Comparison of ENCODE assay signal across 8 mouse cellular contexts in genomic region chr19:3323201-3323621, GRCm38 (mm10). TPM values are rescaled to one million over a fixed set of nuclear protein-coding genes. Genes with fewer than 3 reads are reported as not detected.
DNase-seq lines count a peak whose midpoint lies in the region; ATAC-seq and TF ChIP-seq lines count a peak whose summit lies in the region.

No protein-coding gene starts in this region.

- peak; percentile 86 for DNase-seq in 416B (ENCODE audit: low read depth)
- DNase-seq in adrenal gland, postnatal 36 days, result peak; percentile 95 to 97
- peak; percentile 92 to 94 for DNase-seq in heart, adult 18-20 months
- DNase-seq in kidney, adult 18-20 months, result peak; percentile 91
- DNase-seq in liver, adult 2 months (ENCODE audit: extremely low read depth, low read depth, low spot score), result no peak
- DNase-seq in monocyte, adult 2 months (ENCODE audit: low read depth in 1 of 2, low spot score in 2 of 2), result peak; percentile 46 to 70
- peak; percentile 93 to 97 for DNase-seq in spleen, postnatal 4 days (ENCODE audit: low spot score in 2 of 2)

- TF ChIP-seq CTCF in liver, adult 2 months (IDR thresholded peaks at IDR 0.05; ENCODE audit: low read depth, low read length), result no peak

- H3K27me3 ChIP-seq in embryonic facial prominence, embryonic 12.5 days, result peaks cover 25% of the 10 kb centered on the region
- no peaks in the 10 kb centered on the region for H3K27me3 ChIP-seq in liver, adult 2 months (ENCODE audit: control insufficient read depth, insufficient read depth, low read length)

- 1% methylated on average over 47 of the region's 47 CpGs for WGBS in embryonic facial prominence, embryonic 12.5 days
- 1% methylated on average over 47 of the region's 47 CpGs for WGBS in liver, adult 2 months

- peak overlapping the region; percentile 11; the same call in 1 of the 2 replicates for H3K27ac ChIP-seq in embryonic facial prominence, embryonic 12.5 days
- H3K27ac ChIP-seq in liver, adult 2 months (replicated peaks; ENCODE audit: insufficient read depth, low read depth, low read length), result peak overlapping the region; percentile 99

- H3K79me2 ChIP-seq in liver, adult 2 months (ENCODE audit: control insufficient read depth, insufficient read depth, low read length), result peaks cover 6% of the 10 kb centered on the region

- no peaks in the 10 kb centered on the region for H3K9me3 ChIP-seq in embryonic facial prominence, embryonic 12.5 days

- peaks cover 25% of the 10 kb centered on the region for H3K4me1 ChIP-seq in embryonic facial prominence, embryonic 12.5 days
- H3K4me1 ChIP-seq in liver, adult 2 months (ENCODE audit: control insufficient read depth, insufficient read depth, low read length), result peaks cover 33% of the 10 kb centered on the region

- no peaks in the 10 kb centered on the region for H3K36me3 ChIP-seq in embryonic facial prominence, embryonic 12.5 days
- no peaks in the 10 kb centered on the region for H3K36me3 ChIP-seq in liver, adult 2 months (ENCODE audit: control insufficient read depth, insufficient read depth, low read length)

- H3K4me2 ChIP-seq in embryonic facial prominence, embryonic 12.5 days (replicated peaks), result peak overlapping the region; percentile 91

- H3K4me3 ChIP-seq in embryonic facial prominence, embryonic 12.5 days, result peak overlapping the region; percentile 59
- peak overlapping the region; percentile 88 for H3K4me3 ChIP-seq in liver, adult 2 months (ENCODE audit: insufficient read depth, low read depth, low read length)

- peak overlapping the region; percentile 53 for H3K9ac ChIP-seq in embryonic facial prominence, embryonic 12.5 days
- peak overlapping the region; percentile 86 for H3K9ac ChIP-seq in liver, adult 2 months (ENCODE audit: low read depth, low read length)

- peak; percentile 87 for ATAC-seq in embryonic facial prominence, embryonic 12.5 days (ENCODE audit: insufficient number of reproducible peaks, insufficient read depth, low FRiP score, low TSS enrichment)

- peak; percentile 98 for TF ChIP-seq POLR2A in liver, adult 2 months (IDR thresholded peaks at IDR 0.05; ENCODE audit: extremely low read depth, insufficient read depth, low read length)

RNA-seq across cellular contexts. Expression of gene Cpt1a, which starts 1.1 kb away (rescaled TPM):
- 100 to 1,000 TPM; 265 to 423 TPM for total RNA-seq in adrenal gland, postnatal 36 days (2021)
- polyA plus RNA-seq in embryonic facial prominence, embryonic 12.5 days (2016; fragmentation: Nextera tagmentation; extraction: Ambion mirVana), result 12.3 and 13.0 TPM in 2 replicates
- 10 to 100 TPM; 39.2 to 54.4 TPM for total RNA-seq in heart, adult 18-20 months (2021)
- 162 and 234 TPM in 2 replicates for total RNA-seq in liver, adult 2 months (2014; rRNA removed)
- polyA plus RNA-seq in liver, adult 2 months (2012; rRNA removed), result 182 and 211 TPM in 2 replicates

RNA-seq across cellular contexts. Expression of gene Ighmbp2, which starts 40.4 kb away (rescaled TPM):
- 1 to 10 TPM; 5.2 to 6.7 TPM for total RNA-seq in adrenal gland, postnatal 36 days (2021)
- polyA plus RNA-seq in embryonic facial prominence, embryonic 12.5 days (2016; fragmentation: Nextera tagmentation; extraction: Ambion mirVana), result 12.7 and 13.8 TPM in 2 replicates
- total RNA-seq in heart, adult 18-20 months (2021), result 1 to 10 TPM; 2.6 to 3.3 TPM
- total RNA-seq in liver, adult 2 months (2014; rRNA removed), result 1.7 and 1.8 TPM in 2 replicates
- 2.4 and 3.9 TPM in 2 replicates for polyA plus RNA-seq in liver, adult 2 months (2012; rRNA removed)

RNA-seq across cellular contexts. Expression of gene Mrpl21, which starts 40.5 kb away (rescaled TPM):
- 10 to 100 TPM; 70.0 to 74.4 TPM for total RNA-seq in adrenal gland, postnatal 36 days (2021)
- polyA plus RNA-seq in embryonic facial prominence, embryonic 12.5 days (2016; fragmentation: Nextera tagmentation; extraction: Ambion mirVana), result 133 and 135 TPM in 2 replicates
- 10 to 100 TPM; 94.3 to 95.8 TPM for total RNA-seq in heart, adult 18-20 months (2021)
- total RNA-seq in liver, adult 2 months (2014; rRNA removed), result 35.2 and 41.1 TPM in 2 replicates
- polyA plus RNA-seq in liver, adult 2 months (2012; rRNA removed), result 45.2 and 46.8 TPM in 2 replicates
